Mouse (Mus musculus): ENCODE measurements around the gene Dohh.

GRCm38 (mm10) chr10:81349146-81349545, 35.1 kb upstream of the Dohh start:
- TF ChIP-seq CTCF (IDR thresholded peaks at IDR 0.05; ENCODE audit: low read depth) (no peak), EP300 (IDR thresholded peaks at IDR 0.05; ENCODE audit: low read depth) (no peak)

Data from liver, postnatal 0 days (tissue).